ENCODE assay signal across 18 mouse cellular contexts in the genomic region with DNA sequence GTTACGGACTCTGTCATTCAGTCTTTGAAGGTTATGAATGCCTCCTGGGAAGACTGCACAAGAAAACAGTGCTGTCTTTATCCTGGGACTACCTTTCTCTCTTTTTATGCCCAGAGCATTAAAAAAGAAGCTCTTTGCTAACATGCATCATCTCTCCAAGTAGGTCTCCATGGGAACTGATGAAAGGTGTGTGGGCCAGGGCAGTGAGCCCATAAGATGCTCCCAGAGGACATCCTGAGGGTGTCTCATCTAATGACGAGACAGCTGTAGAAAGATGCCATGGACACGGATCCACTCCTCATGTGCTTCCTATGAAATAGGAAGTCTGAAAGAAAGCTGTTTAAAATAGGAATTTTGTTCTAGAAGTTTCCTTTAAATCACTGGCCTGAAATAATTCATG.
"Had no signal": no experiment of that assay in that cellular context is flagged by ENCODE, and none has a peak within 500 bp of the region (broad histone marks: within the 10 kb centered on the region; RNA-seq: fewer than 3 reads in every experiment).

No protein-coding gene starts in this region.

- DNase-seq: lung, adult 18-20 months; lung, embryonic 14.5 days; lung, postnatal 10 days; lung, postnatal 4 days; midbrain, embryonic 14.5 days; retina, postnatal 1 day; right cerebral cortex, postnatal 25 days; right cerebral cortex, postnatal 4 days; spleen, adult 18-20 months; thymus, adult 18-20 months; thymus, postnatal 14 days; thymus, postnatal 36 days had no signal

- ATAC-seq: midbrain, embryonic 16.5 days had no signal

- H3K4me3 ChIP-seq: midbrain, embryonic 10.5 days; midbrain, embryonic 12.5 days; myocyte; neural tube, embryonic 13.5 days; neural tube, embryonic 15.5 days had no signal

- H3K27ac ChIP-seq: midbrain, embryonic 10.5 days; midbrain, embryonic 12.5 days; neural tube, embryonic 13.5 days; neural tube, embryonic 15.5 days had no signal
